Mouse (Mus musculus): ENCODE measurements around the gene Taf1.
A peak's percentile ranks its signal among the peaks of the same experiment; 100 is the strongest.

Gene Taf1

GRCm38 (mm10) chrX:101532347-101533221, at the start of gene Taf1:
TSS of gene Taf1 (plus strand) at chrX:101532734.
- peak; percentile 99 for DNase-seq

GRCm38 (mm10) chrX:101486487-101487152, 45.9 kb upstream of the Taf1 start:
- peak; percentile 69 for DNase-seq

GRCm38 (mm10) chrX:101504636-101505035, 27.9 kb upstream of the Taf1 start:
- DNase-seq = peak; percentile 52

GRCm38 (mm10) chrX:101515710-101516109, 16.8 kb upstream of the Taf1 start:
- DNase-seq = peak; percentile 20

- DNase-seq = no peak
These were observed 14.5 kb upstream of the Taf1 start for GRCm38 (mm10) chrX:101518006-101518405.

- DNase-seq = no peak
These were observed 10.5 kb upstream of the Taf1 start for GRCm38 (mm10) chrX:101522027-101522426.

- DNase-seq = no peak
These were observed 5.2 kb upstream of the Taf1 start for GRCm38 (mm10) chrX:101527356-101527755.

- no peak for DNase-seq
These were observed 52.9 kb downstream of the Taf1 start for GRCm38 (mm10) chrX:101585455-101585854.

GRCm38 (mm10) chrX:101616183-101616582, 83.6 kb downstream of the Taf1 start:
- no peak for DNase-seq

GRCm38 (mm10) chrX:101617889-101618288, 85.4 kb downstream of the Taf1 start:
- DNase-seq = no peak

GRCm38 (mm10) chrX:101620317-101620716, 87.8 kb downstream of the Taf1 start:
- no peak for DNase-seq

- DNase-seq = no peak
These were observed 90.0 kb downstream of the Taf1 start for GRCm38 (mm10) chrX:101622539-101622938.

- no peak for DNase-seq
These were observed 104.4 kb downstream of the Taf1 start for GRCm38 (mm10) chrX:101636821-101637525.

GRCm38 (mm10) chrX:101638856-101639255, 106.3 kb downstream of the Taf1 start:
- peak; percentile 6 for DNase-seq

GRCm38 (mm10) chrX:101639306-101639705, 106.8 kb downstream of the Taf1 start:
- no peak for DNase-seq

- DNase-seq = peak; percentile 97
These were observed 107.2 kb downstream of the Taf1 start, which contains the start of gene Ogt for GRCm38 (mm10) chrX:101639741-101640166. TSS of gene Ogt (plus strand) at chrX:101640060.

GRCm38 (mm10) chrX:101640194-101641160, 107.9 kb downstream of the Taf1 start:
- peak; percentile 62 for DNase-seq

- DNase-seq = no peak
These were observed 108.6 kb downstream of the Taf1 start for GRCm38 (mm10) chrX:101641161-101641530.

- DNase-seq = no peak
These were observed 109.6 kb downstream of the Taf1 start for GRCm38 (mm10) chrX:101642091-101642490.

- no peak for DNase-seq
These were observed 112.8 kb downstream of the Taf1 start for GRCm38 (mm10) chrX:101645286-101645685.

GRCm38 (mm10) chrX:101646621-101647020, 114.1 kb downstream of the Taf1 start:
- no peak for DNase-seq
